Mouse (Mus musculus) urinary bladder, postnatal 25 days (tissue): ENCODE measurements around the gene Vmn1r5.
"Not testable (repeated sequence)": the region's sequence is repeated elsewhere in the genome, so short reads cannot be mapped to it uniquely, and the experiment has no call there.

ENCODE experiments used
- DNase-seq: peaks from one replicate; pipeline ENCODE4 v3.0.0; 2022; ENCODE audit warnings: low spot score

The Vmn1r5 gene

GRCm38 (mm10) chr6:56969973-56970372, at the start of gene Vmn1r5:
Gene Vmn1r5, plus strand, starts transcription at chr6:56970273.
- no peak for DNase-seq

GRCm38 (mm10) chr6:56923331-56923725, 46.7 kb upstream of the Vmn1r5 start:
- peak; percentile 50 for DNase-seq

GRCm38 (mm10) chr6:56923726-56924707, 46.1 kb upstream of the Vmn1r5 start, which contains the start of the genes Nt5c3 and Vmn1r4:
Gene Nt5c3, minus strand, starts transcription at chr6:56923932.
Gene Vmn1r4, plus strand, starts transcription at chr6:56924015.
- DNase-seq = peak; percentile 90

GRCm38 (mm10) chr6:56931648-56932415, 38.2 kb upstream of the Vmn1r5 start:
- DNase-seq = no peak

- DNase-seq = no peak
Observed at GRCm38 (mm10) chr6:56932464-56932863, 37.6 kb upstream of the Vmn1r5 start.

GRCm38 (mm10) chr6:56934366-56934765, 35.7 kb upstream of the Vmn1r5 start:
- DNase-seq = no peak

- DNase-seq = no peak
Observed at GRCm38 (mm10) chr6:56956436-56956835, 13.6 kb upstream of the Vmn1r5 start.

- DNase-seq = no peak
Observed at GRCm38 (mm10) chr6:56996943-56997342, 26.9 kb downstream of the Vmn1r5 start, which contains the start of gene Vmn1r6. Gene Vmn1r6, plus strand, starts transcription at chr6:56997243.

- DNase-seq = not testable (repeated sequence)
Observed at GRCm38 (mm10) chr6:57025224-57025623, 55.2 kb downstream of the Vmn1r5 start, which contains the start of gene Vmn1r7. Gene Vmn1r7, minus strand, starts transcription at chr6:57025324.

GRCm38 (mm10) chr6:57031984-57032383, 61.9 kb downstream of the Vmn1r5 start, which contains the start of gene Vmn1r8:
Gene Vmn1r8, plus strand, starts transcription at chr6:57032284.
- DNase-seq = no peak

GRCm38 (mm10) chr6:57034674-57035073, 64.6 kb downstream of the Vmn1r5 start:
- DNase-seq = no peak
